Mouse (Mus musculus): Measurements from ENCODE around the gene Acr. TPM values are rescaled to one million over a fixed set of nuclear protein-coding genes. Genes with fewer than 3 reads are reported as not detected.

Acr gene
- polyA plus RNA-seq, 1 experiment from 2014 or later: 0.42 TPM

DNA sequence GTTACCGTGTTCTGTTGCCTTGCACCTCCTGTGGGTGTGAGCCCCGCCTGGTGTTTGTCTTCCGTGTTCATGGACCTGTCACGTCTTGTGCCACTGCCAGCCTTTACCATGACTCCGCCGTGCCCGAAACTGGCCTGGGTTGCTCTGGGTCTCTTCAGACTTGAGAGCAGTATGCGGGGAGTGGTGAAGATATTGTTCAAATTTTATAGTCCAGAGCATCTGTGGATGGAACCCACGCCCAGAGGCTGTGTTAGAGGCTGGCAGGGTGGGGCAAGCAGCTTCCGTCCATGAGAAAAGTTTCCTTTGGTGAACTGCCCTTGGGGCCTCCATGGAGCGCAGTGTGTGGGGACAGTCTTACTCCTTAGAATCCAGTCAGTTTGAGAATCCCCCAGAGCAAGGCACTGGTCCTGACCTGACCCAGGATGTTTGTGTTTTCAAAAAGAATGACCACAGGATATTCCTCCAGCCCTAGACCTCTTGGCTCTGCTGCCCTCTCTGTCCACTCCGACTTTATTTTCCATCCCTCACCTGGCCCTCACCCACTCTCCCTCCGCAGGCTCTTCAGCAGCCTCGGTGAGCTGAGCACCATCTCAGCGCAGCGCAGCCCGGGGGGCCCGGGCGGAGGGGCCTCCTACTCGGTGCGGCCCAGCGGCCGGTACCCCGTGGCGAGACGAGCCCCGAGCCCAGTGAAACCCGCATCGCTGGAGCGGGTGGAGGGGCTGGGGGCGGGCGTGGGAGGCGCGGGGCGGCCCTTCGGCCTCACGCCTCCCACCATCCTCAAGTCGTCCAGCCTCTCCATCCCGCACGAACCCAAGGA lies 10.7 kb upstream of the Acr start:
- Histone ChIP-seq H3K9me3 (ENCODE audit: control insufficient read depth, low read length) (no peaks in the 10 kb centered on the region), H3K27ac (ENCODE audit: low read depth, low read length) (no peak overlapping the region), H3K4me3 (ENCODE audit: low read depth, low read length) (peak overlapping the region; percentile 4; the same call in 1 of the 2 replicates), H3K36me3 (ENCODE audit: control insufficient read depth, insufficient read depth, low read length) (no peaks in the 10 kb centered on the region), H3K4me2 (peak overlapping the region; percentile 28), H3K9ac (ENCODE audit: low read length) (no peak overlapping the region), H3K4me1 (ENCODE audit: control insufficient read depth, insufficient read depth, low read length) (peaks cover 14% of the 10 kb centered on the region), H3K27me3 (ENCODE audit: control insufficient read depth, insufficient read depth, low read length) (peaks cover 33% of the 10 kb centered on the region)
- ATAC-seq (ENCODE audit: low FRiP score): peak; percentile 8; the same call in 1 of the 2 replicates
- WGBS: 10% methylated on average over 40 of the region's 40 CpGs
- peak; percentile 89 for DNase-seq (ENCODE audit: low spot score, missing footprints)

DNA sequence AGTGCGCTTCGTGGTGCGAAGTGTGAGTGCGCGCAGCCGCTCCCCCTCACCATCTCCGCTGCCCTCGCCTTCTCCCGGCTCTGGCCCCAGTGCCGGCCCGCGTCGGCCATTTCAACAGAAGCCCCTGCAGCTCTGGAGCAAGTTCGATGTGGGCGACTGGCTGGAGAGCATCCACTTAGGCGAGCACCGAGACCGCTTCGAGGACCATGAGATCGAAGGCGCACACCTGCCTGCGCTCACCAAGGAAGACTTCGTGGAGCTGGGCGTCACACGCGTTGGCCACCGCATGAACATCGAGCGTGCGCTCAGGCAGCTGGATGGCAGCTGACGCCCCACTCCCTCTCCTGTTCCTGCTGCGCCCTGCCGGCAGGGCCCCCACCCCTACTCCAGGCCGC lies 10.1 kb upstream of the Acr start:
- WGBS: 2% methylated on average over 34 of the region's 34 CpGs
- no peak overlapping the region for H3K27ac ChIP-seq (ENCODE audit: low read depth, low read length)
- H3K27me3 ChIP-seq (ENCODE audit: control insufficient read depth, insufficient read depth, low read length): peaks cover 33% of the 10 kb centered on the region

DNA sequence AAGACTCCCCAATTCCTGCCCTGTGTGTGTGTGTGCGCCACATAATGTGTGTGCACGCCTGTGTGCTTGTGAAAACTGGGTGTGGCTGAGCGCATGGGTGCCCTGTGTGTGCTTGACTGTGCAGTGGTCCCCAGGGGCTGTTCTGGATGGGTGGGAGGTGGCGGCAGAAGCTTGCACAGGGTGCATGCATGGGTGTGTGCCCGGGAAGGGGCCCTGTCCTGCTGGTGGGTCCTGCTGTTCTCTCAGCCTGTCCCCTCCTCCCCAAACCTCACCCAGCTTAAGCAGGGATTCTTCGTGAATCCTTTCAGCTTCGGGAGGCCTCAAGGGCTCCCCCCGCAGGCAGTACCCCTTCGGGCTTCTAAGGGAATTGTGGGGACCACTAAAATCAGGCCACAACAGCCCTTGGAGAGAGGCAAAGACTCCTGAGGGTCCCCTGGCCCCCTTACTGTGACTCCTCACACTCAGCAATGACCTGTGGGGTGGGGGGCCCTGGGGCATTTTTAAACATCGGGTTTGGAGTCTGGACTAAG lies 8.9 kb upstream of the Acr start:
- Histone ChIP-seq H3K36me3 (ENCODE audit: control insufficient read depth, insufficient read depth, low read length) (no peaks in the 10 kb centered on the region), H3K9ac (ENCODE audit: low read length) (no peak overlapping the region), H3K27me3 (ENCODE audit: control insufficient read depth, insufficient read depth, low read length) (peaks cover 33% of the 10 kb centered on the region), H3K4me2 (no peak overlapping the region), H3K4me3 (ENCODE audit: low read depth, low read length) (no peak overlapping the region), H3K4me1 (ENCODE audit: control insufficient read depth, insufficient read depth, low read length) (peaks cover 16% of the 10 kb centered on the region), H3K9me3 (ENCODE audit: control insufficient read depth, low read length) (no peaks in the 10 kb centered on the region), H3K27ac (ENCODE audit: low read depth, low read length) (no peak overlapping the region)
- DNase-seq (ENCODE audit: low spot score, missing footprints): no peak
- ATAC-seq (ENCODE audit: low FRiP score): no peak
- WGBS: 32% methylated on average over 10 of the region's 10 CpGs

More for the DNA sequence above, 10.1 kb upstream of the Acr start:
- ATAC-seq (ENCODE audit: low FRiP score) (0 out of 2 replicates have a peak, but pooled peaks have one; percentile 12), DNase-seq (ENCODE audit: low spot score, missing footprints) (no peak)
- Histone ChIP-seq H3K9ac (ENCODE audit: low read length) (no peak overlapping the region), H3K9me3 (ENCODE audit: control insufficient read depth, low read length) (no peaks in the 10 kb centered on the region), H3K4me1 (ENCODE audit: control insufficient read depth, insufficient read depth, low read length) (peaks cover 16% of the 10 kb centered on the region), H3K4me3 (ENCODE audit: low read depth, low read length) (peak overlapping the region; percentile 5; the same call in 1 of the 2 replicates), H3K4me2 (peak overlapping the region; percentile 28), H3K36me3 (ENCODE audit: control insufficient read depth, insufficient read depth, low read length) (no peaks in the 10 kb centered on the region)

DNA sequence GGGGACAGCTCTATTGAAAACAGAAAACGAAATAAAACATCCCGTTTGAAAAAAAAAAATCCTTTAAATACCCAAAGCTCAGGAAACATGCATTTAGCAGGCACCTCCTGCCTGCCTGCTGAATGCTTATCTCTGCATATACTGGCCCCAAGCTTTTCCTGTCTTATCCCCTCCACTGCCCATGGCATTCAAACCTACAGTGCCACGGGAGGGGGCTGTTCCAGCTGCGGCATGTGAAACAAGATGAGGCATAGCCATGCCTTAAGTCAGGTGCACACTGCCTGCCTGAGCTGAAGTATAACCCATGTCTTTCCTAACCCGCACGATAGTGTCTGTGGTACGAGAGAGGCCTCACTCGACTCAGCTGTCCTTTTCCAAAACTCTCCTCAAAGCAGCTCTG lies 4.0 kb downstream of the Acr start:
- no peak overlapping the region for H3K9ac ChIP-seq (ENCODE audit: low read length)
- no peaks in the 10 kb centered on the region for H3K36me3 ChIP-seq (ENCODE audit: control insufficient read depth, insufficient read depth, low read length)
- H3K27me3 ChIP-seq (ENCODE audit: control insufficient read depth, insufficient read depth, low read length): no peaks in the 10 kb centered on the region
- no peak for DNase-seq (ENCODE audit: low spot score, missing footprints)
- WGBS: 76% methylated on average over 8 of the region's 8 CpGs
- no peak overlapping the region for H3K27ac ChIP-seq (ENCODE audit: low read depth, low read length)
- no peaks in the 10 kb centered on the region for H3K4me1 ChIP-seq (ENCODE audit: control insufficient read depth, insufficient read depth, low read length)
- H3K4me3 ChIP-seq (ENCODE audit: low read depth, low read length): no peak overlapping the region
- H3K9me3 ChIP-seq (ENCODE audit: control insufficient read depth, low read length): no peaks in the 10 kb centered on the region
- H3K4me2 ChIP-seq: no peak overlapping the region
- no peak for ATAC-seq (ENCODE audit: low FRiP score)

DNA sequence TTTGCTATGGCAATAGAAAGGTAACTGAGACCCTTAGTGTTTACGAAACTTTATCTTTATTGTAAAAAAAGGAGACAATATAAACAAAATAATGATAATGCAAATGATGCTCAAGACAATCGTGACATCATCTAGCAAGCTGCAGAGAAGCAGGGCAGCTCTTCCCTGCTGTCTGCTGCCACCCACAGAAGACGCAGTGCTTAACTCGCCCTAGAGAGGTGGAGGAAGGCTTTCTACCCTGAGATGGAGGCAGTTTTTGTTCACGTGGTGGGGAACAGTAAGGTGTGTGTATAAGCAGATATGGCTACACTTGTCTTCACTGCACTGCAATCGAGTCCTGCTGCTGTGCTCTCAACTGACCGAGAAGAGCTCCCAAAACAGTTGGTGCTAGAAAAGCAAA lies 14.4 kb downstream of the Acr start:
- 91% methylated on average over 7 of the region's 7 CpGs for WGBS
- ATAC-seq (ENCODE audit: low FRiP score): no peak
- H3K27ac ChIP-seq (ENCODE audit: low read depth, low read length): no peak overlapping the region

DNA sequence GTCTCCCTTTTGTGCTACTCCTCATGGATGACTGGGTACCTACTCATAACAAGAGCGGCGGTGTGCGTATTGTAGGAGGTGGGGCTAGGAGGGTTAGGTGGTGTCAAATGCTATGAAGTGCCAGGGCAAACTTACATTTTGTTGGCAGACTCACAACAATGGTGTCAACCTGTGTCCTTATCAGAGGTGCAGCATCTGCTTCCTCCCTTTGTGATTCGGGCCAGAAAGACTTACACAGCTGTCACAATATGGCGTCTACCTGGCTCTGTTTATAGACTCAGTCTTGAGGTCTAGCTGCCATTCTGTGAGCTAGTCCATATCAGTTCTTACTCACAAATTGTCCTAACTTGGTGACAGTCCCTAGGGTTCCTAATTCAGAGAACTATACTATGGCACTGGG lies 17.0 kb downstream of the Acr start:
- no peak overlapping the region for H3K4me2 ChIP-seq
- ATAC-seq (ENCODE audit: low FRiP score) (no peak), DNase-seq (ENCODE audit: low spot score, missing footprints) (peak; percentile 76)
- no peaks in the 10 kb centered on the region; the same call in 1 of the 2 replicates for H3K4me1 ChIP-seq (ENCODE audit: control insufficient read depth, insufficient read depth, low read length)
- WGBS: 91% methylated on average over 5 of the region's 5 CpGs
- H3K4me3 ChIP-seq (ENCODE audit: low read depth, low read length): no peak overlapping the region
- H3K27ac ChIP-seq (ENCODE audit: low read depth, low read length): no peak overlapping the region
- no peaks in the 10 kb centered on the region for H3K9me3 ChIP-seq (ENCODE audit: control insufficient read depth, low read length)
- H3K27me3 ChIP-seq (ENCODE audit: control insufficient read depth, insufficient read depth, low read length): no peaks in the 10 kb centered on the region
- no peak overlapping the region for H3K9ac ChIP-seq (ENCODE audit: low read length)
- H3K36me3 ChIP-seq (ENCODE audit: control insufficient read depth, insufficient read depth, low read length): no peaks in the 10 kb centered on the region; the same call in 1 of the 2 replicates

More for the DNA sequence above, 14.4 kb downstream of the Acr start:
- Histone ChIP-seq H3K4me1 (ENCODE audit: control insufficient read depth, insufficient read depth, low read length) (no peaks in the 10 kb centered on the region), H3K9me3 (ENCODE audit: control insufficient read depth, low read length) (no peaks in the 10 kb centered on the region), H3K9ac (ENCODE audit: low read length) (no peak overlapping the region), H3K27me3 (ENCODE audit: control insufficient read depth, insufficient read depth, low read length) (no peaks in the 10 kb centered on the region), H3K36me3 (ENCODE audit: control insufficient read depth, insufficient read depth, low read length) (no peaks in the 10 kb centered on the region; the same call in 1 of the 2 replicates), H3K4me3 (ENCODE audit: low read depth, low read length) (no peak overlapping the region), H3K4me2 (no peak overlapping the region)
- no peak for DNase-seq (ENCODE audit: low spot score, missing footprints)

DNA sequence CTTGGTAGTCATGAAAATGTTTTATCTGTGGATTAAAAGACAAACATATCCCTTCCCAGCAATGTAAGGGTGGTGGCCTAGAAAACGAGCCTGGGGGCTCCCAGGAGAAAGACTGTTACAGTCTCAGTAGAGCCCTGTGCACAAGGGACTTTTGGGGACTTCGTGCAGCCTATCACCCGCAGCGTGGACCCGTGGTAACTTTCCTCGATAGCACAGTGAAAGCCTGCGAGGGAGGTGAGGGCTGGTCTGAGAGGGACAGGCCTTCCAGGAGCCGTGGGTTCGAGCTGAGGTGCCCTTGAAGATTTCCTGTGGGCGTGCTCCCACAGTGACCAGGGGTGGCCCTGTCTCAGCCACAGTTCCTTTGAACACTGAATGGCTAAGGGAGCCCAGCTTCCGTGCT lies 17.5 kb downstream of the Acr start:
- H3K9me3 ChIP-seq (ENCODE audit: control insufficient read depth, low read length): no peaks in the 10 kb centered on the region
- 93% methylated on average over 11 of the region's 11 CpGs for WGBS
- no peak overlapping the region for H3K4me2 ChIP-seq
- no peak for ATAC-seq (ENCODE audit: low FRiP score)
- no peak overlapping the region for H3K9ac ChIP-seq (ENCODE audit: low read length)
- H3K27ac ChIP-seq (ENCODE audit: low read depth, low read length): no peak overlapping the region
- H3K27me3 ChIP-seq (ENCODE audit: control insufficient read depth, insufficient read depth, low read length): no peaks in the 10 kb centered on the region
- peak; percentile 79 for DNase-seq (ENCODE audit: low spot score, missing footprints)
- H3K36me3 ChIP-seq (ENCODE audit: control insufficient read depth, insufficient read depth, low read length): no peaks in the 10 kb centered on the region; the same call in 1 of the 2 replicates
- peaks cover 4% of the 10 kb centered on the region for H3K4me1 ChIP-seq (ENCODE audit: control insufficient read depth, insufficient read depth, low read length)
- no peak overlapping the region for H3K4me3 ChIP-seq (ENCODE audit: low read depth, low read length)

DNA sequence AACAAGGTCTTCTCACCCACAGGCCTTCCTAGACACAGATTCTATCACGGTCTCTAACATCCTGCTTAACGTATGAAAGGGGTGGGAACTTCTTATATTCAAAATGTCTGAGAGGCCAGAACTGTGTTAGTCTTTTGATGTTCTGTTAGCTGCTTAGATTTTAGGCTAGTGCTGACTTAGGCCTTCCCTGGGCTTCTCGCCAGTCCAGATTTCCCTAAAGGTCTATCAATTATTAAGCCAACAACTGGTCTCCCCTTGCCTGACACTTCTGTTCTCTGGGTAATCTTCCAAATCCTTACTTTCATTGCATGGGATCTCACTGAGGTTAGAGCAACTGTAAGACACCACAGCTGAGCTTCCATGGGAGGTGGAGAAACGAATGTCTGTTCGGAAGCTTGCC lies 21.0 kb downstream of the Acr start:
- H3K27ac ChIP-seq (ENCODE audit: low read depth, low read length): no peak overlapping the region
- no peak for ATAC-seq (ENCODE audit: low FRiP score)

DNA sequence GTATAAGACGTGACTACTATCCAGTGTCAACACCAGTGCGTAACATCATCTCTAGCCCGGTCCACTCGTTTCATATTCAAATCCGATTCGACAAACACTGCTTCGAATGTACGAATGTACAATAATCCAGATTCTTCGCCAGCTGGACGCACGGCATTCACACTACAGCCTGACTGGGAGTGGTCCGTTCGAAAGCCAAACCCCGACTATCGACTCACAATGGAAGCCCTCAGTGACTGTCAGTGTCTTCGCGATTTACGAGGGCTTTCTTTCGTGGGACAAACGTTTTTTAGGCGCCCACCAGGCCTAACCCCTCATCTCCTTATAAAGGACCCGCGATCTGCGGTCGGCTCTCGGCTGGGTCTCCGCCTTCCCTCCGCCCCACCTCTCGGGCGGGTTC lies 23.2 kb downstream of the Acr start:
- H3K9me3 ChIP-seq (ENCODE audit: control insufficient read depth, low read length): no peaks in the 10 kb centered on the region
- peak overlapping the region; percentile 76 for H3K4me3 ChIP-seq (ENCODE audit: low read depth, low read length)
- no peaks in the 10 kb centered on the region for H3K36me3 ChIP-seq (ENCODE audit: control insufficient read depth, insufficient read depth, low read length)
- peak overlapping the region; percentile 75 for H3K4me2 ChIP-seq
- ATAC-seq (ENCODE audit: low FRiP score) (peak; percentile 31), DNase-seq (ENCODE audit: low spot score, missing footprints) (no peak)
- WGBS: 4% methylated on average over 30 of the region's 30 CpGs
- H3K9ac ChIP-seq (ENCODE audit: low read length): peak overlapping the region; percentile 75
- H3K27ac ChIP-seq (ENCODE audit: low read depth, low read length): peak overlapping the region; percentile 71; the same call in 1 of the 2 replicates
- no peaks in the 10 kb centered on the region for H3K27me3 ChIP-seq (ENCODE audit: control insufficient read depth, insufficient read depth, low read length)
- H3K4me1 ChIP-seq (ENCODE audit: control insufficient read depth, insufficient read depth, low read length): peaks cover 15% of the 10 kb centered on the region

More for the DNA sequence above, 21.0 kb downstream of the Acr start:
- H3K9ac ChIP-seq (ENCODE audit: low read length): no peak overlapping the region
- H3K36me3 ChIP-seq (ENCODE audit: control insufficient read depth, insufficient read depth, low read length): no peaks in the 10 kb centered on the region
- no peak overlapping the region for H3K4me3 ChIP-seq (ENCODE audit: low read depth, low read length)
- no peaks in the 10 kb centered on the region for H3K9me3 ChIP-seq (ENCODE audit: control insufficient read depth, low read length)
- WGBS: 89% methylated on average over 5 of the region's 5 CpGs
- H3K4me2 ChIP-seq: no peak overlapping the region
- peaks cover 15% of the 10 kb centered on the region for H3K4me1 ChIP-seq (ENCODE audit: control insufficient read depth, insufficient read depth, low read length)
- DNase-seq (ENCODE audit: low spot score, missing footprints): no peak
- no peaks in the 10 kb centered on the region for H3K27me3 ChIP-seq (ENCODE audit: control insufficient read depth, insufficient read depth, low read length)

All from midbrain, embryonic 11.5 days (tissue).